Mouse (Mus musculus): ENCODE data around the gene Rab27a. TPM values are rescaled to one million over a fixed set of nuclear protein-coding genes. Genes with fewer than 3 reads are reported as not detected.
"Not testable (repeated sequence)": the region's sequence is repeated elsewhere in the genome, so short reads cannot be mapped to it uniquely, and the experiment has no call there.

Rab27a gene
- polyA plus RNA-seq, 1 experiment from 2014 or later = 11.1 TPM

DNA sequence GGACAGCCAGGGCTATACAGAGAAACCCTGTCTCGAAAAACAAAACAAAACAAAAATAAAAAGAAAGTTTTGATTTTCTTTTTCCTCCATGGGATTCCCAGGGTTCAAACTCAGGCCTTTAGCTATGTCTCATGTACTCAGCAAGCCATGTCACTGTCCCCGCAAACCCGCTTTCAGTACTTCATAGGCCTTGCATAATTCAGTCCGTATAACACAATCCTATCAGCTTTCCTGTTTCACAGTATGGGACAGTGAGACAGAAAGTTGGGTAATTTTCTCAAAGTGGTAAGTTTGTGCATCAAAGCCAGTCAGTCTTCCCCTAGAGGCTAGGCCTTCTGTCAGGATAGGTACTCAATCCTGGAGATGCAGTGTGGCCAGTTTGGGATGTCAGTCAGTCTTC, 14.6 kb downstream of the Rab27a start:
- Histone ChIP-seq H3K4me1 (replicated peaks; ENCODE audit: control insufficient read depth, insufficient read depth, low read length) (peaks cover 5% of the 10 kb centered on the region), H3K27me3 (ENCODE audit: control insufficient read depth, insufficient read depth, low read depth, low read length) (no peaks in the 10 kb centered on the region), H3K36me3 (ENCODE audit: control insufficient read depth, insufficient read depth, low read length) (no peaks in the 10 kb centered on the region), H3K4me3 (ENCODE audit: low read length) (no peak overlapping the region), H3K9me3 (ENCODE audit: control insufficient read depth, low read length) (no peaks in the 10 kb centered on the region), H3K4me2 (ENCODE audit: low read depth, low read length) (no peak overlapping the region), H3K27ac (ENCODE audit: low read length) (no peak overlapping the region), H3K9ac (ENCODE audit: low read length) (no peak overlapping the region)
- WGBS = 91% methylated on average over 4 of the region's 4 CpGs
- no peak for ATAC-seq (ENCODE audit: low read depth)

DNA sequence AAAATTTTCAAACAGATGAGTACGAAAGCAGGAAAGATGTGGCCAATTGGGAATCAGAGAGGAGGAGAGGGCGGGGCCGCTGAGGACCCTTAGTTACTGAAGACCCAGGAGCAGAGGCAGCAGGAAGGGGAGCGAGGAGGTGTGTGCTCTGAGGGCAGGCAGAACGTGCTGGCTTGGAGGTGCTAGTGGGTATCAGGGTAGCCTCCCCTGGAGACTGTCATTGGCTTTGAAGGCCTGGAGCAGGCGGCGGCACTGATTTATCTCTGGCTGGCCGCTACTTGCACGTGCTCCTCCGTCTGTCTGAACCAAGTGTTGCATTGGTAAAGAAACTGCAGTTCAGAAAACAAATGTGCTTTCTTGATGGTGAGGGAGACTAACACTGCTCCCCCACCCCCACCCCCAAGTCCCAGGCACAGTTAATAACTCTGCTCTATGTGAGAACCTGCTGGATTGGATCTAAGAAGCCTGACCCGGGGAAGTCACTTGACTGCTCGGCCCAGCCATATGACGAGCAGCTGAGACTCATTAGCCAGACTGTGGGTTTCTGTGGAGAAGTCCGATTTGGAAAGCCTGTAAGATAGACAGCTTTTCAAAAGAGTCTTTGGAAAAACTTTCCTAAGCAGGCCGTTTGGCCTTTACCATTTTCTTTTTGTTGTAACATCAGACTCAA, 19.1 kb downstream of the Rab27a start:
- ATAC-seq (ENCODE audit: low read depth) = no peak
- Histone ChIP-seq H3K4me3 (ENCODE audit: low read length) (no peak overlapping the region), H3K36me3 (ENCODE audit: control insufficient read depth, insufficient read depth, low read length) (no peaks in the 10 kb centered on the region), H3K4me2 (ENCODE audit: low read depth, low read length) (peak overlapping the region; percentile 39), H3K4me1 (replicated peaks; ENCODE audit: control insufficient read depth, insufficient read depth, low read length) (peaks cover 19% of the 10 kb centered on the region), H3K9me3 (ENCODE audit: control insufficient read depth, low read length) (no peaks in the 10 kb centered on the region), H3K9ac (ENCODE audit: low read length) (0 out of 2 replicates have a peak overlapping the region, but pooled peaks have one; percentile 6), H3K27ac (ENCODE audit: low read length) (no peak overlapping the region), H3K27me3 (ENCODE audit: control insufficient read depth, insufficient read depth, low read depth, low read length) (no peaks in the 10 kb centered on the region)
- WGBS = 25% methylated on average over 15 of the region's 15 CpGs

DNA sequence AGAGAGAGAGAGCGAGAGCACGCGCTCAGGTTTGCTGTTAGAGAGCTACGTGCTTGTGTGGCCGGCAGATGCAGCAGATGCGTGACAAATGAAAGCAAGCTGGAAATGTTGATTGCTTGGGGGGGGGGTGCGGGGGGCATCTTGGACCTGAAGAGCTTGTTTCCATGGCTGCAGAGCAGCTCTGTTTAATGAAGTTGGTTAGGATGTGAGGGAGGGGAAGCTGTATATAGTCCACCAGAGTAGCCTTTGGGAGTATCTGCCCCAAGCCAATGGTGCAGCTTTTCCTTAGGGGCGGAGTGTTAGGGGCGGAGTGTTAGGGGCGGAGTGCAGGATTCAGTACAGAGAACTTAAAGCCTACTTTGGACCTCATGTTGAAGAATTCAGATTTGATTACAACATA, 22.4 kb downstream of the Rab27a start:
- no peaks in the 10 kb centered on the region for H3K27me3 ChIP-seq (ENCODE audit: control insufficient read depth, insufficient read depth, low read depth, low read length)
- peaks cover 2% of the 10 kb centered on the region; the same call in 1 of the 2 replicates for H3K9me3 ChIP-seq (ENCODE audit: control insufficient read depth, low read length)
- H3K27ac ChIP-seq (ENCODE audit: low read length) = no peak overlapping the region
- no peak overlapping the region for H3K9ac ChIP-seq (ENCODE audit: low read length)
- peaks cover 19% of the 10 kb centered on the region for H3K4me1 ChIP-seq (replicated peaks; ENCODE audit: control insufficient read depth, insufficient read depth, low read length)
- H3K36me3 ChIP-seq (ENCODE audit: control insufficient read depth, insufficient read depth, low read length) = no peaks in the 10 kb centered on the region
- WGBS = 34% methylated on average over 9 of the region's 10 CpGs
- peak overlapping the region; percentile 36 for H3K4me2 ChIP-seq (ENCODE audit: low read depth, low read length)
- peak overlapping the region; percentile 11; the same call in 1 of the 2 replicates for H3K4me3 ChIP-seq (ENCODE audit: low read length)
- peak; percentile 69 for ATAC-seq (ENCODE audit: low read depth)

DNA sequence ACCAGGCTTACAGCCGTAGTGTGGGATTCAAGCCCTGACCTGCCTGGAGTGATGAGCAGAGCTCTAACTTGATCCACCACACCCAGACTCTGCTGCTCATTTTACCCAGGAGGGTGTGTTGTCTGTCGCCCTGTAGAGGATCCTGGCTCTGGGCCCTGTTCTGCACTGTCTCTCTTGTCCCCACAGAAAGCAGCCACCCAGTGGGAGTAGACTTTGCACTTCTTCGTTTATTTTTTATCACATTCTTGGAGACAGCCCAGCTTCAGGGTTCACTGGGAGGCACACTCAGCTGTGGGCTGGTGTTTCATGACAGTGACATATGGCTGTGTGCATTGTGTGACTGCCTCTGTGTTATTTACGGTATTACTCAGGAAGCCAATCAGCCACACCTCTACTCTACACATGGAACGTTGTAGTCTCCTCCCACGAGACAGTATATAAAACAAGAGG, 23.6 kb downstream of the Rab27a start:
- H3K36me3 ChIP-seq (ENCODE audit: control insufficient read depth, insufficient read depth, low read length) = no peaks in the 10 kb centered on the region
- H3K9me3 ChIP-seq (ENCODE audit: control insufficient read depth, low read length) = peaks cover 2% of the 10 kb centered on the region; the same call in 1 of the 2 replicates
- peak overlapping the region; percentile 66 for H3K27ac ChIP-seq (ENCODE audit: low read length)
- peak overlapping the region; percentile 9; the same call in 1 of the 2 replicates for H3K4me2 ChIP-seq (ENCODE audit: low read depth, low read length)
- peak; percentile 84 for ATAC-seq (ENCODE audit: low read depth)
- H3K4me1 ChIP-seq (replicated peaks; ENCODE audit: control insufficient read depth, insufficient read depth, low read length) = peaks cover 19% of the 10 kb centered on the region
- no peak overlapping the region for H3K4me3 ChIP-seq (ENCODE audit: low read length)
- no peak overlapping the region for H3K9ac ChIP-seq (ENCODE audit: low read length)
- 15% methylated on average over 6 of the region's 6 CpGs for WGBS
- H3K27me3 ChIP-seq (ENCODE audit: control insufficient read depth, insufficient read depth, low read depth, low read length) = no peaks in the 10 kb centered on the region

DNA sequence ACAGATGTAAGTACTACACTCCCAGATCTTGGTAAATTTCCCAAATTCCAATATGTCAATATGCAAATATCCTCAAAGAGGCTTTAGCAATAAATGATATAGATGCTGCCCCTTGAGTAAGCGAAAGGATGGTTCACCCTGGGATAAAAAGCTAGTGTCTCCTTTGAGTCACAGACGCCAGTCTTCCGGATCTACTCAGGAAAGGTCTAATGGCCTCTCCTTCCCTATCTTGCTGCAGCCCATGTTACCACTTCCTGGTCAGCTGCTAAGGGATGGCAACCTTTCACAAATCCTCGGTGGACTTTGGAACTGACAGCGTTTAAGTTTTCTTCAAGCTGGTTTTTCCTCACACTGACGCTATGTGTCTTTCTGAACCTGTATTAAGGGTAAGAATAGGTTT, 24.0 kb downstream of the Rab27a start:
- Histone ChIP-seq H3K4me3 (ENCODE audit: low read length) (no peak overlapping the region), H3K36me3 (ENCODE audit: control insufficient read depth, insufficient read depth, low read length) (no peaks in the 10 kb centered on the region), H3K27ac (ENCODE audit: low read length) (peak overlapping the region; percentile 66), H3K27me3 (ENCODE audit: control insufficient read depth, insufficient read depth, low read depth, low read length) (no peaks in the 10 kb centered on the region), H3K4me1 (replicated peaks; ENCODE audit: control insufficient read depth, insufficient read depth, low read length) (peaks cover 14% of the 10 kb centered on the region), H3K9me3 (ENCODE audit: control insufficient read depth, low read length) (peaks cover 2% of the 10 kb centered on the region; the same call in 1 of the 2 replicates), H3K9ac (ENCODE audit: low read length) (no peak overlapping the region), H3K4me2 (ENCODE audit: low read depth, low read length) (no peak overlapping the region)
- WGBS = 64% methylated on average over 6 of the region's 6 CpGs
- peak; percentile 61; the same call in 1 of the 2 replicates for ATAC-seq (ENCODE audit: low read depth)

DNA sequence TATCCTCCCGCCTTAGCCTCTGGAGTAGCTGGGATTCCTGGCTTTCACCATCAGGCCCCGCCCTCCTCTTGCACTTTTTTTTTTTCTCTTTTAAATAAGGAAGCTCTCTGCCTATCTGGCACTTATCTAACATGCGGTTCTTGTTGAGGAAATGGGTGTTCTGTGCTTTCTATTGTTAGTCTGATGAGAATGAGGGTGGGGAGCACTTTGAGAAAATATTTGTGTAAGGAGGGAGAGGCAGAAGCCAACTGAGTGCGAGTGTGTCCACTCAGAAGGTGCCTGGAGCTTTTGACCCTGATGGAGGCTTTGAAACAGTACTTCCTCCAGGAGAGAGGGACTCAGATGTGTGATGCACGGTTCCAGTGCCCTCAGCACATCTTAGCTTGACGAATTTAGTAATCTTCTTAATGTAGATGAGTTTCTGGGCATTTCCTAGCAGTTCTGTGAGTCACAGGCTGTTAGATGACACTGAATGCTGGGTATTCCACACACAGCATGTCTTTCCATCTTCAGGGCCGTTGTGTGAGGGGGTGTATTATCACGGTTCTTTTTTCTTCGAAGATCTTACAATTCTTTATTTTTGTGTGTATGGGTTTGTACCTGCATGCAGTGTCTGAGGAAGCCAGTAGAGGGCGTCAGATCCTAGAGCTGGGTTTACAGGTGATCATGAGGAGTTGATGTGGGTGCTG, 26.5 kb downstream of the Rab27a start:
- no peaks in the 10 kb centered on the region for H3K36me3 ChIP-seq (ENCODE audit: control insufficient read depth, insufficient read depth, low read length)
- peaks cover 14% of the 10 kb centered on the region for H3K4me1 ChIP-seq (replicated peaks; ENCODE audit: control insufficient read depth, insufficient read depth, low read length)
- ATAC-seq (ENCODE audit: low read depth) = no peak
- no peak overlapping the region for H3K4me3 ChIP-seq (ENCODE audit: low read length)
- no peak overlapping the region for H3K4me2 ChIP-seq (ENCODE audit: low read depth, low read length)
- peak overlapping the region; percentile 62 for H3K27ac ChIP-seq (ENCODE audit: low read length)
- H3K27me3 ChIP-seq (ENCODE audit: control insufficient read depth, insufficient read depth, low read depth, low read length) = no peaks in the 10 kb centered on the region
- H3K9ac ChIP-seq (ENCODE audit: low read length) = no peak overlapping the region
- 56% methylated on average over 10 of the region's 10 CpGs for WGBS
- peaks cover 2% of the 10 kb centered on the region; the same call in 1 of the 2 replicates for H3K9me3 ChIP-seq (ENCODE audit: control insufficient read depth, low read length)

DNA sequence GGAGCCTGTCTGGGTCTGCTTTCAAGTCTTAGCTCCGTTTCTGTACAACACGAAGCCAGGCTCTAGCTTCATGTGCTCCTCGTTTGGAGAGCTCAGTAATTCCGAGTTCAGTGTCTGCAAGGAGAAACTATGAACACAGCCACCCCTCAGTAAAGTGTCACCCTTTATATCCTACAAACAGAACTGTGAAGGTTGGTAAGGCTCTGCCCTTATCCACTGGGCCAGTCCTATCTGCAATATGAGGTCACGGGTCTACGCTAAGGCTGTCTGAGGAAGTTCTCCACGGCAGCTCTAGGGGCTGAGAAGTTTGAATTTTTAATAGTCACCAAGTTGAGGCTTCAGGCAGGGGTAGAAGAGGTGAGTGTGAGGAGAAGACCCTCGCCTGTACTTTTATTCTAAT, 27.8 kb downstream of the Rab27a start:
- Histone ChIP-seq H3K36me3 (ENCODE audit: control insufficient read depth, insufficient read depth, low read length) (no peaks in the 10 kb centered on the region), H3K4me2 (ENCODE audit: low read depth, low read length) (no peak overlapping the region), H3K27me3 (ENCODE audit: control insufficient read depth, insufficient read depth, low read depth, low read length) (no peaks in the 10 kb centered on the region), H3K4me1 (replicated peaks; ENCODE audit: control insufficient read depth, insufficient read depth, low read length) (peaks cover 10% of the 10 kb centered on the region), H3K4me3 (ENCODE audit: low read length) (no peak overlapping the region), H3K9me3 (ENCODE audit: control insufficient read depth, low read length) (peaks cover 2% of the 10 kb centered on the region; the same call in 1 of the 2 replicates), H3K27ac (ENCODE audit: low read length) (no peak overlapping the region), H3K9ac (ENCODE audit: low read length) (no peak overlapping the region)
- 68% methylated on average over 8 of the region's 8 CpGs for WGBS
- no peak for ATAC-seq (ENCODE audit: low read depth)

DNA sequence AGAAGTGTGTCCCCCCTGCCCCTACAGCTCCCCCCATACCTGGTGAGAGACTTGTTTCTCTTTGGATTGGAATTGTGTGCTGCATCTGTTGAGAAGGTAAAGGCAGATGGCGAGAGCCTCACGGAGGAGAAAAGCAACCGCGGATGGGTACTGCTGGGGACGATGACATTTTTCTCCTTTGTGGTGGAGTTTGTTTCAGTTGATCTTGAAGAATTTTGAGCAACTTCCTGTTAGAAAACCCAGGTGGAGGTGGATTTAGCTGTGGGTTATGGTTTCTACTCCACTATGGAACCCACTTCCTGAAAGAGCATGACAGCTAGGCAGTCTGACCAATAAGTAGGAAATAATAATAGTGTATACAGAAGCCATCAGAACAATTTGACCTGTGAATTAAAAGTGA, 28.5 kb downstream of the Rab27a start:
- ATAC-seq (ENCODE audit: low read depth) = no peak
- 80% methylated on average over 5 of the region's 5 CpGs for WGBS
- peaks cover 3% of the 10 kb centered on the region; the same call in 1 of the 2 replicates for H3K4me1 ChIP-seq (replicated peaks; ENCODE audit: control insufficient read depth, insufficient read depth, low read length)
- H3K4me2 ChIP-seq (ENCODE audit: low read depth, low read length) = no peak overlapping the region
- no peaks in the 10 kb centered on the region for H3K27me3 ChIP-seq (ENCODE audit: control insufficient read depth, insufficient read depth, low read depth, low read length)
- peaks cover 2% of the 10 kb centered on the region; the same call in 1 of the 2 replicates for H3K9me3 ChIP-seq (ENCODE audit: control insufficient read depth, low read length)
- H3K27ac ChIP-seq (ENCODE audit: low read length) = no peak overlapping the region
- no peaks in the 10 kb centered on the region for H3K36me3 ChIP-seq (ENCODE audit: control insufficient read depth, insufficient read depth, low read length)
- H3K9ac ChIP-seq (ENCODE audit: low read length) = no peak overlapping the region
- H3K4me3 ChIP-seq (ENCODE audit: low read length) = no peak overlapping the region

DNA sequence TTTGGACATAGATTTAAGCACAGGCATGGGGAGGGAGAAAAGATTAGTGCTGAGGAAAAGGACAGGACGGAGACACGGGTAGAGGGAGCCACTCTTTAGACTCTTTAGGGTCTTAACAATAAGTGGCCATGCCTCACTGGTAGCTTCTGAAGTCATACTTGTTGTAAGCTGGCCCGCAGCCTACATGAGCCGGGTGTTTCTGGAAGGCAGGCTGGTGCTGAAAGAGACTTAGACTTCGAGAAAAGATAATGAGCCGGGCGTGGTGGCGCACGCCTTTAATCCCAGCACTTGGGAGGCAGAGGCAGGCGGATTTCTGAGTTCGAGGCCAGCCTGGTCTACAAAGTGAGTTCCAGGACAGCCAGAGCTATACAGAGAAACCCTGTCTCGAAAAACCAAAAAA, 34.7 kb downstream of the Rab27a start:
- not testable (repeated sequence) for H3K36me3 ChIP-seq (ENCODE audit: control insufficient read depth, insufficient read depth, low read length); H3K4me3 ChIP-seq (ENCODE audit: low read length); H3K9ac ChIP-seq (ENCODE audit: low read length); H3K4me1 ChIP-seq (replicated peaks; ENCODE audit: control insufficient read depth, insufficient read depth, low read length); ATAC-seq (ENCODE audit: low read depth); H3K27ac ChIP-seq (ENCODE audit: low read length); H3K4me2 ChIP-seq (ENCODE audit: low read depth, low read length); H3K9me3 ChIP-seq (ENCODE audit: control insufficient read depth, low read length); H3K27me3 ChIP-seq (ENCODE audit: control insufficient read depth, insufficient read depth, low read depth, low read length)
- WGBS = 81% methylated on average over 11 of the region's 12 CpGs

All from lung, embryonic 16.5 days (tissue).